Mouse (Mus musculus) kidney, embryonic 14.5 days (tissue): ENCODE measurements around the gene Stat1. TPM values are rescaled to one million over a fixed set of nuclear protein-coding genes. Genes with fewer than 3 reads are reported as not detected.

ENCODE experiments used
- ATAC-seq: fragments of 200-750 bp; cut with Nextera tagmentation; 2 replicates; pipeline ENCODE4 v1.8.0; 2017; ENCODE audit warnings: moderate number of reproducible peaks, mild to moderate bottlenecking, moderate TSS enrichment, moderate library complexity; ENCODE audit not compliant: low FRiP score, low TSS enrichment
- H3K27ac ChIP-seq: fragments of 300-500 bp; sonication (generic); 2 replicates; pipeline ENCODE4 v1.5.1; 2014; ENCODE audit warnings: low read depth, mild to moderate bottlenecking, low read length, moderate library complexity, mixed read lengths
- H3K27me3 ChIP-seq: fragments of 300-500 bp; sonication (generic); 2 replicates; pipeline ENCODE4 v1.6.1; 2014; ENCODE audit warnings: mild to moderate bottlenecking, low read length; ENCODE audit not compliant: control insufficient read depth, insufficient read depth
- H3K36me3 ChIP-seq: fragments of 300-500 bp; sonication (generic); 2 replicates; pipeline ENCODE4 v1.6.1; 2014; ENCODE audit warnings: low read length, mixed read lengths; ENCODE audit not compliant: control insufficient read depth, insufficient read depth
- H3K4me1 ChIP-seq: fragments of 300-500 bp; sonication (generic); 2 replicates; pipeline ENCODE4 v1.6.1; 2014; ENCODE audit warnings: low read length, mixed read lengths; ENCODE audit not compliant: control insufficient read depth, insufficient read depth
- H3K4me2 ChIP-seq: fragments of 300-500 bp; sonication (generic); replicated peaks from 2 replicates; pipeline ENCODE4 v1.6.1; 2014; ENCODE audit warnings: low read depth, mild to moderate bottlenecking, low read length
- H3K4me3 ChIP-seq: fragments of 300-500 bp; sonication (generic); 2 replicates; pipeline ENCODE4 v1.5.1; 2014; ENCODE audit warnings: mild to moderate bottlenecking, low read length
- H3K9ac ChIP-seq: fragments of 300-500 bp; sonication (generic); 2 replicates; pipeline ENCODE4 v1.6.1; 2014; ENCODE audit warnings: low read depth, mild to moderate bottlenecking, low read length, moderate library complexity
- H3K9me3 ChIP-seq: fragments of 300-500 bp; sonication (generic); 2 replicates; pipeline ENCODE4 v1.6.1; 2016; ENCODE audit warnings: low read length; ENCODE audit not compliant: control insufficient read depth
- WGBS: fragments of 180-500 bp; shearing (Covaris S2); extraction: QIAGEN DNeasy Blood & Tissue Kit; methylation state at CpG from one replicate; pipeline ENCODE4 v1.1.7; 2014; 5-methylcytosine and 5-hydroxymethylcytosine counted together
- polyA plus RNA-seq: library from polyadenylated mRNA; unstranded; fragments of >200 nt; fragmentation: Nextera tagmentation; extraction: Ambion mirVana; gene quantifications from 2 replicates; pipeline ENCODE4 v1.2.1, GENCODE M21; 2014

The Stat1 gene
- polyA plus RNA-seq, 1 experiment from 2014 or later = 20.0 TPM

- Histone ChIP-seq H3K4me1 (no peaks in the 10 kb centered on the region), H3K27me3 (no peaks in the 10 kb centered on the region), H3K36me3 (no peaks in the 10 kb centered on the region), H3K4me2 (no peak overlapping the region), H3K27ac (no peak overlapping the region), H3K9me3 (no peaks in the 10 kb centered on the region), H3K9ac (no peak overlapping the region), H3K4me3 (no peak overlapping the region)
- ATAC-seq = peak; percentile 40; the same call in 1 of the 2 replicates
- WGBS = 32% methylated on average over 11 of the region's 11 CpGs
Measured at GRCm38 (mm10) chr1:52150676-52151075, 31.4 kb downstream of the Stat1 start.

- Histone ChIP-seq H3K4me1 (no peaks in the 10 kb centered on the region), H3K4me3 (no peak overlapping the region), H3K9me3 (no peaks in the 10 kb centered on the region), H3K27ac (no peak overlapping the region), H3K9ac (no peak overlapping the region), H3K27me3 (no peaks in the 10 kb centered on the region), H3K4me2 (no peak overlapping the region), H3K36me3 (no peaks in the 10 kb centered on the region)
- 98% methylated on average over 5 of the region's 5 CpGs for WGBS
- no peak for ATAC-seq
Measured at GRCm38 (mm10) chr1:52151166-52151565, 31.9 kb downstream of the Stat1 start.

GRCm38 (mm10) chr1:52152369-52152768 is 33.1 kb downstream of the Stat1 start:
- Histone ChIP-seq H3K27me3 (no peaks in the 10 kb centered on the region), H3K4me3 (no peak overlapping the region), H3K36me3 (no peaks in the 10 kb centered on the region; the same call in 1 of the 2 replicates), H3K27ac (no peak overlapping the region), H3K9ac (no peak overlapping the region), H3K4me2 (no peak overlapping the region), H3K4me1 (no peaks in the 10 kb centered on the region), H3K9me3 (no peaks in the 10 kb centered on the region)
- ATAC-seq = no peak
- WGBS = 39% methylated on average over 13 of the region's 13 CpGs

GRCm38 (mm10) chr1:52152936-52153335 is 33.7 kb downstream of the Stat1 start:
- Histone ChIP-seq H3K9ac (no peak overlapping the region), H3K4me2 (no peak overlapping the region), H3K9me3 (no peaks in the 10 kb centered on the region), H3K4me3 (no peak overlapping the region), H3K27ac (no peak overlapping the region), H3K4me1 (no peaks in the 10 kb centered on the region), H3K27me3 (no peaks in the 10 kb centered on the region), H3K36me3 (no peaks in the 10 kb centered on the region; the same call in 1 of the 2 replicates)
- ATAC-seq = no peak
- WGBS = 60% methylated on average over 3 of the region's 3 CpGs

- H3K9ac ChIP-seq = no peak overlapping the region
- 39% methylated on average over 8 of the region's 8 CpGs for WGBS
- no peak overlapping the region for H3K4me3 ChIP-seq
- H3K9me3 ChIP-seq = no peaks in the 10 kb centered on the region
- no peak overlapping the region for H3K27ac ChIP-seq
- H3K4me1 ChIP-seq = no peaks in the 10 kb centered on the region
- H3K36me3 ChIP-seq = no peaks in the 10 kb centered on the region; the same call in 1 of the 2 replicates
- no peaks in the 10 kb centered on the region for H3K27me3 ChIP-seq
- no peak overlapping the region for H3K4me2 ChIP-seq
- peak; percentile 80 for ATAC-seq
Measured at GRCm38 (mm10) chr1:52154890-52155289, 35.6 kb downstream of the Stat1 start.

DNA sequence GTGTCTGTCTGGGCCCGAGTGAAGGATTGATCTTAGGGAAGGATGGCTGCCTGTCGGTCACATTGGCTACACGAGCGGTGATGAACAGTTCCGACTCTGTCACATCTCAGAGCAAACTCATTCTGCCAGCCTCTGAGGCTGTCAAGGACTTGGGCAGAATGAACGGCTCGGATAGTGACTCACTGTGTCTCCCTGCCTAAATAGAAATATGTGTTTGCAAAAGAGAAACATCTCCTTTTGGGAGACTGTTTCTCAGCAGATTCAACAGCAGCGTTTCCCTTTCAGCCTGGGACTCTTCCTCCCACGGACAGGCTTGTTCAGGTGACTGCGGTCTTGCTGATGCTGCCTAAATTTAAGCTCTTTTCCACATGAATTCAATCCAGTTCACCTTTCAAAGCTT is 37.1 kb downstream of the Stat1 start:
- Histone ChIP-seq H3K4me1 (no peaks in the 10 kb centered on the region), H3K9me3 (no peaks in the 10 kb centered on the region)
- WGBS = 71% methylated on average over 10 of the region's 10 CpGs

DNA sequence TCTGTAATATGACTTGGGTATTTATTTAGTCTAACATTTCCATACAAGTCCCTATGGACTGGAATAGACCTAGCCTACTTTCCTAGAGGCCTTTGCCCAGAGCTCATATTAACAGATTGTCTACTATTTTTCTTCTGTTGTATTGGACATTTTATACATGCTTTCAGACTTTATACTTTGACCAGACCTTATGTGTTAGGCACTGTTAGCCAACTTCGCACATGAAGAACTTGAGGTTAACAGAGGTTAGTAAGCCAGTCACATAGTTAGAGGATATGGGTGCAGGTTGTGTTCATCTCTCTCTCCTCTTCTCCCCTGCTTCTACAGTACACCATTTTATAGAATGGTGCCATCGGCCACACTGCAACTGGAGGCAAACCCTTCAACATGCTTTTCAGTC is 38.8 kb downstream of the Stat1 start:
- H3K27ac ChIP-seq = no peak overlapping the region
- no peaks in the 10 kb centered on the region for H3K9me3 ChIP-seq
- H3K4me3 ChIP-seq = no peak overlapping the region
- no peak for ATAC-seq
- H3K36me3 ChIP-seq = no peaks in the 10 kb centered on the region; the same call in 1 of the 2 replicates
- no peaks in the 10 kb centered on the region for H3K27me3 ChIP-seq
- no peak overlapping the region for H3K4me2 ChIP-seq
- no peaks in the 10 kb centered on the region for H3K4me1 ChIP-seq
- H3K9ac ChIP-seq = no peak overlapping the region
- 81% methylated on average over 2 of the region's 2 CpGs for WGBS

More for the DNA sequence above, 37.1 kb downstream of the Stat1 start:
- Histone ChIP-seq H3K36me3 (no peaks in the 10 kb centered on the region; the same call in 1 of the 2 replicates), H3K27me3 (no peaks in the 10 kb centered on the region), H3K4me3 (no peak overlapping the region), H3K9ac (no peak overlapping the region), H3K27ac (no peak overlapping the region), H3K4me2 (no peak overlapping the region)
- ATAC-seq = no peak

DNA sequence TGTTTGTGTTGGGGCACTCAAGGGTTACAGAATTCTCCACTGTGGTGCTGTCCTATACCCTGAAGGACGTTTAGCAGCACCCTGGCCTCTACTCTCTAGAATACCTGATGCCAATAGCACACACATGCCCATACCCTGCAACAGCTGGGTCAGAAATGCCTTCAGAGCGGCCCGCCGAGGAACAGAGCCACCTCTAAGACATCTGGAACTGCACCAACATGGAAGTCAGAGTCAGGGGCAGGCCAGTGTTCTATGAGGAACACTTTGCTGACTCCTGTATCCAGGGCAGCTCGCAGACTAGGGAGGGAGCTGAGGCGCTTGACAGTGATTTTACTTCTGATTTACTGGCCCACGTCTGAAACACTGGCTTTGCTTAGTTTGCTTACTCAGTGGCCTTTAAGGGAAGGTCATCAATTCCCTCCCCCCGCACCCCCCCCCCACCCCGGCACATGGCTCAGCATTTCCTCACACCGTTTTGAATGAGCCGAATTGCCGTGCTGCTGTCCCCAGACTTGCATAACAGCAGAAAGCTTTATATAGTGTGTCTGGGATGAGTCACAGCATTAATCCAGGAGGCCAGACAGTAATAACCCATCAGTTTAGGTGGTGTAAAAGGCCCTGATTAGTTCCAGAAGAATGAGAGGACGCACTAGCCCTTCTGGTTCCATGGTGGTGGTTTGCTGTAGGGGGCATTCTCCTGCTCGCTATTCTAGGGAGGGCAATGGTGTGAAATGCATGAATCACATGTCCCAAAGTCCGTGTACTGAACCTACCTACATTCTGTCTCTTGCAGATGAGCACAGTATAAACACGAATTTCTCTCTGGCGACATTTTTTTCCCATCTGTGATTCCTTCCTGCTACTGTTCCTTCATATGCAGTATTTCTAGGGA is 39.5 kb downstream of the Stat1 start:
- Histone ChIP-seq H3K4me2 (no peak overlapping the region), H3K27ac (no peak overlapping the region), H3K27me3 (no peaks in the 10 kb centered on the region), H3K4me1 (no peaks in the 10 kb centered on the region), H3K36me3 (no peaks in the 10 kb centered on the region; the same call in 1 of the 2 replicates), H3K4me3 (no peak overlapping the region), H3K9ac (no peak overlapping the region), H3K9me3 (no peaks in the 10 kb centered on the region)
- WGBS = 51% methylated on average over 17 of the region's 17 CpGs
- no peak for ATAC-seq

DNA sequence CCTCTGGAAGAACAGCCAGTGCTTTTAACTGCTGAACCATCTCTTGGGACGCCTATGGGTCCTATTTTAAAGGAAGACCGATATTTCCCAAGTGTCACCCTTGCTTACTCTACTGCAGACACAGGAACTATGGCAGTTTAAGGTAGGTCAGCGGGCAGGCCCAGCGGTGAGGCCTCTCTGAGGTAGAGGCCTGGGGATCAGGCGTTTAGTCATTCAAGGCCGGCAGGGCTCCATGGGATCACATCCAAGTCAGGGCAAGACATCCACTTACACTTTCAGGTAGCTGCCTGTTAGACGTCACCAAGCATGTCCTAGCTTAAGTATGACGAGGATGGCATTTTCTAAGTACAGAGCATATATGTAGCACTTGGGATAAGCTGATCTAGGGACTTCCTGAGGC is 41.9 kb downstream of the Stat1 start:
- Histone ChIP-seq H3K27me3 (no peaks in the 10 kb centered on the region), H3K36me3 (no peaks in the 10 kb centered on the region; the same call in 1 of the 2 replicates), H3K9me3 (no peaks in the 10 kb centered on the region), H3K9ac (no peak overlapping the region), H3K4me2 (no peak overlapping the region), H3K4me1 (no peaks in the 10 kb centered on the region), H3K4me3 (no peak overlapping the region), H3K27ac (no peak overlapping the region)
- ATAC-seq = no peak
- 91% methylated on average over 8 of the region's 8 CpGs for WGBS
